Mouse (Mus musculus): ENCODE data around the gene Gm28048. TPM values are rescaled to one million over a fixed set of nuclear protein-coding genes. Genes with fewer than 3 reads are reported as not detected.

Gm28048 gene
- polyA plus RNA-seq (2012; rRNA removed), result 5.2 and 5.6 TPM in 2 replicates

GRCm38 (mm10) chr11:22981984-22982757 lies at the start of gene Gm28048, which contains the start of gene Commd1:
Gene Gm28048 (minus strand): TSS chr11:22982090.
Gene Commd1 (minus strand): TSS chr11:22982382.

GRCm38 (mm10) chr11:23007481-23008180 lies 25.7 kb upstream of the Gm28048 start, which contains the start of gene Fam161a:
Gene Fam161a (plus strand): TSS chr11:23007531.

GRCm38 (mm10) chr11:22990393-22991126 lies 8.7 kb upstream of the Gm28048 start, which contains the start of gene Cct4:
Gene Cct4 (plus strand): TSS chr11:22990519.

GRCm38 (mm10) chr11:22971835-22972709 lies 9.8 kb downstream of the Gm28048 start, which contains the start of gene Zrsr1:
Gene Zrsr1 (plus strand): TSS chr11:22972005.

GRCm38 (mm10) chr11:22860335-22861227 lies 121.3 kb downstream of the Gm28048 start, which contains the start of gene B3gnt2:
Gene B3gnt2 (minus strand): TSS chr11:22860961.

Other genes with a start within 250 kb of the Gm28048 start
- 6.2 and 6.4 TPM in 2 replicates for gene B3gnt2, start 121.1 kb downstream of the Gm28048 start, polyA plus RNA-seq (2012; rRNA removed)
- 10.1 and 10.6 TPM in 2 replicates for gene Zrsr1, start 10.1 kb downstream of the Gm28048 start, polyA plus RNA-seq (2012; rRNA removed)
- 35.8 and 39.6 TPM in 2 replicates for gene Commd1, start 292 bp upstream of the Gm28048 start, polyA plus RNA-seq (2012; rRNA removed)
- gene Cct4, start 8.4 kb upstream of the Gm28048 start, polyA plus RNA-seq (2012; rRNA removed), result 47.8 and 49.4 TPM in 2 replicates
- gene Fam161a, start 25.4 kb upstream of the Gm28048 start, polyA plus RNA-seq (2012; rRNA removed), result 2.2 TPM in 2 replicates